Mouse (Mus musculus): ENCODE results near the gene Dnah11. TPM values are rescaled to one million over a fixed set of nuclear protein-coding genes. Genes with fewer than 3 reads are reported as not detected.

Gene Dnah11
- polyA plus RNA-seq (2014; fragmentation: Nextera tagmentation; extraction: Ambion mirVana) = 0.16 and 0.18 TPM in 2 replicates

- ATAC-seq (ENCODE audit: insufficient read depth, low FRiP score, low TSS enrichment) (peak; percentile 95), DNase-seq (ENCODE audit: low spot score) (peak; percentile 88)
- H3K4me2 ChIP-seq (ENCODE audit: low read depth) = peak within 1 kb of the TSS; percentile 93
- H3K27ac ChIP-seq (ENCODE audit: low read depth, low read length) = no peak within 1 kb of the TSS
- WGBS = under 1% methylated on average over 41 of the region's 47 CpGs
- H3K9me3 ChIP-seq (ENCODE audit: control insufficient read depth, low read length) = no peaks in the 10 kb centered on the region
- no peaks in the 10 kb centered on the region; the same call in 1 of the 2 replicates for H3K4me1 ChIP-seq (ENCODE audit: control insufficient read depth, insufficient read depth, low read length)
- H3K4me3 ChIP-seq (ENCODE audit: low read depth, low read length) = peak within 1 kb of the TSS; percentile 45
- peaks cover 37% of the 10 kb centered on the region for H3K27me3 ChIP-seq (ENCODE audit: control insufficient read depth, insufficient read depth, low read length)
- 0 out of 2 replicates have a peak within 1 kb of the TSS, but pooled peaks have one; percentile 6 for H3K9ac ChIP-seq (ENCODE audit: low read length)
- no peaks in the 10 kb centered on the region for H3K36me3 ChIP-seq (ENCODE audit: control insufficient read depth, insufficient read depth, low read length)
These were observed at the start of gene Dnah11 for GRCm38 (mm10) chr12:118198386-118199093. Dnah11 (minus strand) TSS chr12:118199043.

GRCm38 (mm10) chr12:118221182-118221581 lies 22.3 kb upstream of the Dnah11 start:
- WGBS = 55% methylated on average over 3 of the region's 3 CpGs
- no peaks in the 10 kb centered on the region for H3K4me1 ChIP-seq (ENCODE audit: control insufficient read depth, insufficient read depth, low read length)
- H3K36me3 ChIP-seq (ENCODE audit: control insufficient read depth, insufficient read depth, low read length) = no peaks in the 10 kb centered on the region
- H3K4me2 ChIP-seq (ENCODE audit: low read depth) = no peak overlapping the region
- no peaks in the 10 kb centered on the region for H3K27me3 ChIP-seq (ENCODE audit: control insufficient read depth, insufficient read depth, low read length)
- no peak for DNase-seq (ENCODE audit: low spot score)
- no peak overlapping the region for H3K4me3 ChIP-seq (ENCODE audit: low read depth, low read length)
- no peaks in the 10 kb centered on the region for H3K9me3 ChIP-seq (ENCODE audit: control insufficient read depth, low read length)
- H3K27ac ChIP-seq (ENCODE audit: low read depth, low read length) = no peak overlapping the region
- ATAC-seq (ENCODE audit: insufficient read depth, low FRiP score, low TSS enrichment) = no peak
- no peak overlapping the region for H3K9ac ChIP-seq (ENCODE audit: low read length)

- no peak overlapping the region for H3K27ac ChIP-seq (ENCODE audit: low read depth, low read length)
- H3K9me3 ChIP-seq (ENCODE audit: control insufficient read depth, low read length) = no peaks in the 10 kb centered on the region
- no peaks in the 10 kb centered on the region for H3K4me1 ChIP-seq (ENCODE audit: control insufficient read depth, insufficient read depth, low read length)
- H3K36me3 ChIP-seq (ENCODE audit: control insufficient read depth, insufficient read depth, low read length) = no peaks in the 10 kb centered on the region
- no peak overlapping the region for H3K9ac ChIP-seq (ENCODE audit: low read length)
- H3K4me3 ChIP-seq (ENCODE audit: low read depth, low read length) = no peak overlapping the region
- no peak for DNase-seq (ENCODE audit: low spot score)
- ATAC-seq (ENCODE audit: insufficient read depth, low FRiP score, low TSS enrichment) = no peak
- H3K27me3 ChIP-seq (ENCODE audit: control insufficient read depth, insufficient read depth, low read length) = no peaks in the 10 kb centered on the region
- H3K4me2 ChIP-seq (ENCODE audit: low read depth) = no peak overlapping the region
These were observed 21.2 kb upstream of the Dnah11 start for GRCm38 (mm10) chr12:118220062-118220461.

- 84% methylated on average over 2 of the region's 2 CpGs for whole genome bisulfite sequencing
- H3K4me1 ChIP-seq (ENCODE audit: control insufficient read depth, insufficient read depth, low read length) = no peaks in the 10 kb centered on the region
- ATAC-seq (ENCODE audit: insufficient read depth, low FRiP score, low TSS enrichment) (no peak), DNase-seq (ENCODE audit: low spot score) (no peak)
- no peak overlapping the region for H3K27ac ChIP-seq (ENCODE audit: low read depth, low read length)
- H3K4me3 ChIP-seq (ENCODE audit: low read depth, low read length) = no peak overlapping the region
- H3K36me3 ChIP-seq (ENCODE audit: control insufficient read depth, insufficient read depth, low read length) = no peaks in the 10 kb centered on the region
- H3K27me3 ChIP-seq (ENCODE audit: control insufficient read depth, insufficient read depth, low read length) = no peaks in the 10 kb centered on the region
- H3K9me3 ChIP-seq (ENCODE audit: control insufficient read depth, low read length) = no peaks in the 10 kb centered on the region
- H3K9ac ChIP-seq (ENCODE audit: low read length) = no peak overlapping the region
- no peak overlapping the region for H3K4me2 ChIP-seq (ENCODE audit: low read depth)
These were observed 13.3 kb upstream of the Dnah11 start for GRCm38 (mm10) chr12:118212163-118212562.

DNA sequence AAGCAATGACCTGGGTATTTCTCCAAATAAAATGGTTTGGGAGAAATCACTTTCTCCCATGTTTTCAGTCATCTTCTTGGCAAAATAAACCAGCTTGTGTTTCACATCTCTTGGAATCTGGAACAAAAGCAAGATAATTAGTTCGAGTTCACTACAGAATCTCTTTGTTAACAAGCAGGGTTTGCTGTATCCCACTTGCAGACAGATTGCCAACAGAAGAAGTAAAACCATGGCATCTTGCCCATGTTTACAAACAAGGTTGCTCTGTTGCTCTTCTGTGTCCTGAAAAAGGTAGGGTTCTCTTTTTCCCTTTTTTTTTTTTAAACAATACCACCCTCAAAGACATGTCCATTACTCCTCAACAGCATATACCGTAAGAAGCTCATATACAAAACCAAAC lies 2.3 kb downstream of the Dnah11 start:
- Histone ChIP-seq H3K4me3 (ENCODE audit: low read depth, low read length) (no peak overlapping the region), H3K4me2 (ENCODE audit: low read depth) (no peak overlapping the region), H3K4me1 (ENCODE audit: control insufficient read depth, insufficient read depth, low read length) (no peaks in the 10 kb centered on the region; the same call in 1 of the 2 replicates), H3K9me3 (ENCODE audit: control insufficient read depth, low read length) (no peaks in the 10 kb centered on the region), H3K9ac (ENCODE audit: low read length) (no peak overlapping the region), H3K36me3 (ENCODE audit: control insufficient read depth, insufficient read depth, low read length) (no peaks in the 10 kb centered on the region), H3K27me3 (ENCODE audit: control insufficient read depth, insufficient read depth, low read length) (peaks cover 37% of the 10 kb centered on the region), H3K27ac (ENCODE audit: low read depth, low read length) (no peak overlapping the region)
- WGBS = 80% methylated on average over 2 of the region's 2 CpGs
- DNase-seq (ENCODE audit: low spot score) (no peak), ATAC-seq (ENCODE audit: insufficient read depth, low FRiP score, low TSS enrichment) (no peak)

DNA sequence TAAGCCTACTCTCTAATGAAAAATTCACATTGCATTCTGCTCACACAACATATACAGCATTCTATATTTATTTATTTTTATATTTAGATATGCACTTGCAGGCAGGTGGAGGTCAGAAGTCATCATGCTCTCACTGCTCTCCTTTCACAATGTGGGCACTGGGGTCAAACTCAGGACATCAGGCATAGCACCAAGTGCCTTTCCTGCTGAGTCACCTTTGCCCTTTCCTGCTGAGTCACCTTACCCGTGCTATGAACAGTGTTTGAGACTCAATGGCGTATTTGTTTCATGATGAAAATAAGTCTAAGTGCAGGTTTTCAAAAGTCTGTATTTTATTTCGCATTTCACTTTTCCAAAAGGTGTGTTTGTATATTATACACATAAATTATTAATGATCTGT lies 9.3 kb downstream of the Dnah11 start:
- no peak overlapping the region for H3K4me2 ChIP-seq (ENCODE audit: low read depth)
- H3K9me3 ChIP-seq (ENCODE audit: control insufficient read depth, low read length) = no peaks in the 10 kb centered on the region
- no peak overlapping the region for H3K9ac ChIP-seq (ENCODE audit: low read length)
- H3K4me1 ChIP-seq (ENCODE audit: control insufficient read depth, insufficient read depth, low read length) = peaks cover 5% of the 10 kb centered on the region; the same call in 1 of the 2 replicates
- DNase-seq (ENCODE audit: low spot score) = no peak
- H3K4me3 ChIP-seq (ENCODE audit: low read depth, low read length) = no peak overlapping the region
- H3K36me3 ChIP-seq (ENCODE audit: control insufficient read depth, insufficient read depth, low read length) = no peaks in the 10 kb centered on the region
- 66% methylated on average over 3 of the region's 3 CpGs for WGBS
- peaks cover 11% of the 10 kb centered on the region for H3K27me3 ChIP-seq (ENCODE audit: control insufficient read depth, insufficient read depth, low read length)
- no peak for ATAC-seq (ENCODE audit: insufficient read depth, low FRiP score, low TSS enrichment)
- H3K27ac ChIP-seq (ENCODE audit: low read depth, low read length) = no peak overlapping the region

- Histone ChIP-seq H3K9me3 (ENCODE audit: control insufficient read depth, low read length) (no peaks in the 10 kb centered on the region), H3K9ac (ENCODE audit: low read length) (no peak overlapping the region), H3K4me2 (ENCODE audit: low read depth) (no peak overlapping the region), H3K4me1 (ENCODE audit: control insufficient read depth, insufficient read depth, low read length) (peaks cover 5% of the 10 kb centered on the region; the same call in 1 of the 2 replicates), H3K4me3 (ENCODE audit: low read depth, low read length) (no peak overlapping the region), H3K36me3 (ENCODE audit: control insufficient read depth, insufficient read depth, low read length) (no peaks in the 10 kb centered on the region), H3K27ac (ENCODE audit: low read depth, low read length) (no peak overlapping the region), H3K27me3 (ENCODE audit: control insufficient read depth, insufficient read depth, low read length) (peaks cover 9% of the 10 kb centered on the region; the same call in 1 of the 2 replicates)
- no peak for ATAC-seq (ENCODE audit: insufficient read depth, low FRiP score, low TSS enrichment)
- WGBS = 38% methylated on average over 2 of the region's 2 CpGs
- no peak for DNase-seq (ENCODE audit: low spot score)
These were observed 11.2 kb downstream of the Dnah11 start for GRCm38 (mm10) chr12:118187663-118188062.

DNA sequence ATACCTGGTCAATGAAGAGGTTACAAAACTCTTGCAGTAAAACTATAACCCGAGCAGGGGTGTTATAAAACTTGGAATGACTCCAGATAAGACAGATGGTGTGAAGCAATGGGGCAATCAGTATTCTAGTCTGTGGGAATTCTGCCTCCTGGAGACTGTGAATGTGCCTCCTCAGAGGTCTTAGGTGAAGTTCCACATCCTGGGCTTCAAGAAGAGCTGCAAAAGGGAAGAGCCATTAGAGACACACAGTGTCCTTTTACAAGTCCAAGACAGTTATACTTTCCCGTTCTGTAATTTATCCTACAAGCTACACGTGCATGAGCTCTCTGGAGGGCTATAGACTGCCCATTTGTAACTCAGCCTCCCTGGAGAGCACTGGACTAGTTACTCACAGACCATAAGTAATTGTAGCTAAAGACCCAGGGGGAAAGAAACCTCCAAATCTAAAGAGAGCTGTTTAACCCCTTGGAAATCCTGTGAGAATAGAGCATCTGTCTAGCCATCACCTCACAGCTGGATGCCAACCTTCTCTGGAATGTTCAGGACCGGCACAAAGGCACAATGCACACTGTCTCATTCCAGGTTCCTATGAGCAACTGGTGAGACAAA lies 11.9 kb downstream of the Dnah11 start:
- no peak overlapping the region for H3K4me3 ChIP-seq (ENCODE audit: low read depth, low read length)
- H3K4me1 ChIP-seq (ENCODE audit: control insufficient read depth, insufficient read depth, low read length) = peaks cover 5% of the 10 kb centered on the region; the same call in 1 of the 2 replicates
- peak; percentile 74 for ATAC-seq (ENCODE audit: insufficient read depth, low FRiP score, low TSS enrichment)
- peak; percentile 50 for DNase-seq (ENCODE audit: low spot score)
- H3K4me2 ChIP-seq (ENCODE audit: low read depth) = no peak overlapping the region
- no peak overlapping the region for H3K27ac ChIP-seq (ENCODE audit: low read depth, low read length)
- H3K9ac ChIP-seq (ENCODE audit: low read length) = no peak overlapping the region
- no peaks in the 10 kb centered on the region for H3K9me3 ChIP-seq (ENCODE audit: control insufficient read depth, low read length)
- 7% methylated on average over 4 of the region's 4 CpGs for WGBS
- peaks cover 9% of the 10 kb centered on the region; the same call in 1 of the 2 replicates for H3K27me3 ChIP-seq (ENCODE audit: control insufficient read depth, insufficient read depth, low read length)
- H3K36me3 ChIP-seq (ENCODE audit: control insufficient read depth, insufficient read depth, low read length) = no peaks in the 10 kb centered on the region

Data from neural tube, embryonic 11.5 days (tissue).